Mouse (Mus musculus): ENCODE data around the gene Swap70. TPM values are rescaled to one million over a fixed set of nuclear protein-coding genes. Genes with fewer than 3 reads are reported as not detected.

Gene Swap70
- polyA plus RNA-seq, 1 experiment, result 8.4 TPM

- peaks cover 49% of the 10 kb centered on the region for H3K36me3 ChIP-seq (replicated peaks; ENCODE audit: low read length)
- H3K4me3 ChIP-seq (replicated peaks), result no peak overlapping the region
These were observed 32.4 kb downstream of the Swap70 start for GRCm38 (mm10) chr7:110253861-110254260.

GRCm38 (mm10) chr7:110254395-110254794 lies 32.9 kb downstream of the Swap70 start:
- H3K36me3 ChIP-seq (replicated peaks; ENCODE audit: low read length), result peaks cover 49% of the 10 kb centered on the region
- no peak overlapping the region for H3K4me3 ChIP-seq (replicated peaks)
- no peaks in the 10 kb centered on the region for H3K9me3 ChIP-seq
- H3K27me3 ChIP-seq (replicated peaks), result no peaks in the 10 kb centered on the region
- H3K4me1 ChIP-seq, result peaks cover 61% of the 10 kb centered on the region
- no peak for TF ChIP-seq FLI1 (IDR thresholded peaks at IDR 0.05; ENCODE audit: low read length)
- no peak for TF ChIP-seq GATA1 (IDR thresholded peaks at IDR 0.05; ENCODE audit: borderline replicate concordance, low read length)

More at GRCm38 (mm10) chr7:110253861-110254260, 32.4 kb downstream of the Swap70 start:
- Histone ChIP-seq H3K9me3 (no peaks in the 10 kb centered on the region), H3K4me1 (peaks cover 58% of the 10 kb centered on the region), H3K27me3 (replicated peaks) (no peaks in the 10 kb centered on the region)
- TF ChIP-seq GATA1 (IDR thresholded peaks at IDR 0.05; ENCODE audit: borderline replicate concordance, low read length), result no peak
- TF ChIP-seq FLI1 (IDR thresholded peaks at IDR 0.05; ENCODE audit: low read length), result no peak

- H3K4me1 ChIP-seq, result peaks cover 77% of the 10 kb centered on the region
- H3K27me3 ChIP-seq (replicated peaks), result no peaks in the 10 kb centered on the region
- peaks cover 45% of the 10 kb centered on the region for H3K36me3 ChIP-seq (replicated peaks; ENCODE audit: low read length)
- H3K9me3 ChIP-seq, result no peaks in the 10 kb centered on the region
- H3K4me3 ChIP-seq (replicated peaks), result peak overlapping the region; percentile 62
- no peak for TF ChIP-seq FLI1 (IDR thresholded peaks at IDR 0.05; ENCODE audit: low read length)
- TF ChIP-seq GATA1 (IDR thresholded peaks at IDR 0.05; ENCODE audit: borderline replicate concordance, low read length), result no peak
These were observed 35.5 kb downstream of the Swap70 start for GRCm38 (mm10) chr7:110257059-110257458.

GRCm38 (mm10) chr7:110258196-110258950 lies 36.9 kb downstream of the Swap70 start:
- Histone ChIP-seq H3K4me1 (peaks cover 76% of the 10 kb centered on the region), H3K36me3 (replicated peaks; ENCODE audit: low read length) (peaks cover 33% of the 10 kb centered on the region), H3K27me3 (replicated peaks) (no peaks in the 10 kb centered on the region), H3K4me3 (replicated peaks) (no peak overlapping the region), H3K9me3 (no peaks in the 10 kb centered on the region)
- TF ChIP-seq GATA1 (IDR thresholded peaks at IDR 0.05; ENCODE audit: borderline replicate concordance, low read length) (no peak), FLI1 (IDR thresholded peaks at IDR 0.05; ENCODE audit: low read length) (no peak)

GRCm38 (mm10) chr7:110259966-110260711 lies 38.6 kb downstream of the Swap70 start:
- H3K36me3 ChIP-seq (replicated peaks; ENCODE audit: low read length), result peaks cover 21% of the 10 kb centered on the region
- H3K4me1 ChIP-seq, result peaks cover 60% of the 10 kb centered on the region
- no peaks in the 10 kb centered on the region for H3K27me3 ChIP-seq (replicated peaks)
- H3K4me3 ChIP-seq (replicated peaks), result peak overlapping the region; percentile 69
- no peak for TF ChIP-seq FLI1 (IDR thresholded peaks at IDR 0.05; ENCODE audit: low read length)
- TF ChIP-seq GATA1 (IDR thresholded peaks at IDR 0.05; ENCODE audit: borderline replicate concordance, low read length), result no peak
- no peaks in the 10 kb centered on the region for H3K9me3 ChIP-seq

GRCm38 (mm10) chr7:110261807-110262206 lies 40.3 kb downstream of the Swap70 start:
- Histone ChIP-seq H3K9me3 (no peaks in the 10 kb centered on the region), H3K36me3 (replicated peaks; ENCODE audit: low read length) (peaks cover 12% of the 10 kb centered on the region), H3K27me3 (replicated peaks) (no peaks in the 10 kb centered on the region), H3K4me3 (replicated peaks) (no peak overlapping the region), H3K4me1 (peaks cover 56% of the 10 kb centered on the region)
- TF ChIP-seq FLI1 (IDR thresholded peaks at IDR 0.05; ENCODE audit: low read length) (no peak), GATA1 (IDR thresholded peaks at IDR 0.05; ENCODE audit: borderline replicate concordance, low read length) (no peak)

GRCm38 (mm10) chr7:110262661-110263060 lies 41.1 kb downstream of the Swap70 start:
- H3K27me3 ChIP-seq (replicated peaks), result no peaks in the 10 kb centered on the region
- no peak for TF ChIP-seq GATA1 (IDR thresholded peaks at IDR 0.05; ENCODE audit: borderline replicate concordance, low read length)
- no peak for TF ChIP-seq FLI1 (IDR thresholded peaks at IDR 0.05; ENCODE audit: low read length)
- H3K4me1 ChIP-seq, result peaks cover 48% of the 10 kb centered on the region
- no peak overlapping the region for H3K4me3 ChIP-seq (replicated peaks)
- peaks cover 12% of the 10 kb centered on the region for H3K36me3 ChIP-seq (replicated peaks; ENCODE audit: low read length)
- no peaks in the 10 kb centered on the region for H3K9me3 ChIP-seq

GRCm38 (mm10) chr7:110263474-110263873 lies 42.0 kb downstream of the Swap70 start:
- peaks cover 4% of the 10 kb centered on the region for H3K36me3 ChIP-seq (replicated peaks; ENCODE audit: low read length)
- peaks cover 41% of the 10 kb centered on the region for H3K4me1 ChIP-seq
- H3K27me3 ChIP-seq (replicated peaks), result no peaks in the 10 kb centered on the region
- no peak for TF ChIP-seq FLI1 (IDR thresholded peaks at IDR 0.05; ENCODE audit: low read length)
- H3K4me3 ChIP-seq (replicated peaks), result no peak overlapping the region
- H3K9me3 ChIP-seq, result no peaks in the 10 kb centered on the region

- Histone ChIP-seq H3K4me3 (replicated peaks) (no peak overlapping the region), H3K27me3 (replicated peaks) (no peaks in the 10 kb centered on the region), H3K36me3 (replicated peaks; ENCODE audit: low read length) (peaks cover 11% of the 10 kb centered on the region), H3K4me1 (peaks cover 43% of the 10 kb centered on the region), H3K9me3 (no peaks in the 10 kb centered on the region)
- TF ChIP-seq FLI1 (IDR thresholded peaks at IDR 0.05; ENCODE audit: low read length) (no peak), GATA1 (IDR thresholded peaks at IDR 0.05; ENCODE audit: borderline replicate concordance, low read length) (no peak)
These were observed 44.3 kb downstream of the Swap70 start for GRCm38 (mm10) chr7:110265796-110266195.

- Histone ChIP-seq H3K27me3 (replicated peaks) (no peaks in the 10 kb centered on the region), H3K4me1 (peaks cover 54% of the 10 kb centered on the region), H3K4me3 (replicated peaks) (no peak overlapping the region), H3K36me3 (replicated peaks; ENCODE audit: low read length) (peaks cover 14% of the 10 kb centered on the region), H3K9me3 (no peaks in the 10 kb centered on the region)
- TF ChIP-seq GATA1 (IDR thresholded peaks at IDR 0.05; ENCODE audit: borderline replicate concordance, low read length), result no peak
- no peak for TF ChIP-seq FLI1 (IDR thresholded peaks at IDR 0.05; ENCODE audit: low read length)
These were observed 45.5 kb downstream of the Swap70 start for GRCm38 (mm10) chr7:110267014-110267413.

All from megakaryocyte, embryonic 14.5 days (primary cell).